Mouse (Mus musculus) heart, embryonic 11.5 days (tissue): ENCODE data around the gene Zbtb11. TPM values are rescaled to one million over a fixed set of nuclear protein-coding genes. Genes with fewer than 3 reads are reported as not detected.
A peak's percentile ranks its signal among the peaks of the same experiment; 100 is the strongest.

ENCODE experiments used
- ATAC-seq: fragments of 200-750 bp; cut with Nextera tagmentation; replicated peaks from 2 replicates; pipeline ENCODE4 v1.8.0; 2017; ENCODE audit warnings: moderate library complexity; ENCODE audit not compliant: insufficient number of reproducible peaks, low FRiP score, low TSS enrichment
- H3K27ac ChIP-seq: fragments of 300-500 bp; sonication (generic); 2 replicates; pipeline ENCODE4 v1.5.1; 2014; ENCODE audit warnings: mild to moderate bottlenecking, low read depth, low read length
- H3K27me3 ChIP-seq: fragments of 300-500 bp; sonication (generic); 2 replicates; pipeline ENCODE4 v1.6.1; 2014; ENCODE audit warnings: mild to moderate bottlenecking, low read length, mixed read lengths; ENCODE audit not compliant: control insufficient read depth, insufficient read depth
- H3K36me3 ChIP-seq: fragments of 300-500 bp; sonication (generic); 2 replicates; pipeline ENCODE4 v1.6.1; 2014; ENCODE audit warnings: mild to moderate bottlenecking, low read length, moderate library complexity, mixed read lengths; ENCODE audit not compliant: control insufficient read depth, insufficient read depth
- H3K4me1 ChIP-seq: fragments of 300-500 bp; sonication (generic); 2 replicates; pipeline ENCODE4 v1.6.1; 2014; ENCODE audit warnings: low read length; ENCODE audit not compliant: control insufficient read depth, insufficient read depth
- H3K4me2 ChIP-seq: fragments of 300-500 bp; sonication (generic); 2 replicates; pipeline ENCODE4 v1.6.1; 2014; ENCODE audit warnings: mild to moderate bottlenecking, moderate library complexity
- H3K4me3 ChIP-seq: fragments of 300-500 bp; sonication (generic); 2 replicates; pipeline ENCODE4 v1.5.1; 2014; ENCODE audit warnings: low read depth, low read length
- H3K9ac ChIP-seq: fragments of 300-500 bp; sonication (generic); 2 replicates; pipeline ENCODE4 v1.6.1; 2014; ENCODE audit warnings: mild to moderate bottlenecking, low read depth, low read length, moderate library complexity
- H3K9me3 ChIP-seq: fragments of 300-500 bp; sonication (generic); replicated peaks from 2 replicates; pipeline ENCODE4 v1.6.1; 2016; ENCODE audit warnings: low read length; ENCODE audit not compliant: control insufficient read depth
- WGBS: fragments of 180-500 bp; shearing (Covaris S2); extraction: QIAGEN DNeasy Blood & Tissue Kit; methylation state at CpG from one replicate; pipeline ENCODE4 v1.1.7; 2014; ENCODE audit not compliant: insufficient replicate concordance; 5-methylcytosine and 5-hydroxymethylcytosine counted together
- polyA plus RNA-seq: library from polyadenylated mRNA; unstranded; fragments of >200 nt; fragmentation: Nextera tagmentation; extraction: Ambion mirVana; gene quantifications from 2 replicates; pipeline ENCODE4 v1.2.1, GENCODE M21; 2014

Zbtb11 gene
- polyA plus RNA-seq, 1 experiment from 2014 or later, result 13.3 TPM

GRCm38 (mm10) chr16:55964126-55964949, 9.3 kb upstream of the Zbtb11 start:
- H3K4me2 ChIP-seq, result no peak overlapping the region
- H3K4me1 ChIP-seq, result peaks cover 4% of the 10 kb centered on the region; the same call in 1 of the 2 replicates
- no peaks in the 10 kb centered on the region for H3K27me3 ChIP-seq
- no peaks in the 10 kb centered on the region for H3K9me3 ChIP-seq
- peaks cover 4% of the 10 kb centered on the region for H3K36me3 ChIP-seq
- ATAC-seq, result no peak
- H3K4me3 ChIP-seq, result no peak overlapping the region
- no peak overlapping the region for H3K9ac ChIP-seq
- 62% methylated on average over 4 of the region's 4 CpGs for WGBS
- H3K27ac ChIP-seq, result no peak overlapping the region

GRCm38 (mm10) chr16:55966212-55966871, 7.3 kb upstream of the Zbtb11 start, which contains the start of gene Rpl24:
Gene Rpl24 (plus strand): TSS chr16:55966275.
- peak; percentile 88 for ATAC-seq
- WGBS, result under 1% methylated on average over 42 of the region's 42 CpGs
- Histone ChIP-seq H3K4me2 (peak within 1 kb of the TSS; percentile 80), H3K9ac (peak within 1 kb of the TSS; percentile 96), H3K4me1 (peaks cover 4% of the 10 kb centered on the region; the same call in 1 of the 2 replicates), H3K36me3 (peaks cover 19% of the 10 kb centered on the region), H3K4me3 (peak within 1 kb of the TSS; percentile 71), H3K9me3 (no peaks in the 10 kb centered on the region), H3K27me3 (no peaks in the 10 kb centered on the region), H3K27ac (peak within 1 kb of the TSS; percentile 82)

- Histone ChIP-seq H3K9me3 (no peaks in the 10 kb centered on the region), H3K4me1 (peaks cover 4% of the 10 kb centered on the region; the same call in 1 of the 2 replicates), H3K4me3 (peak overlapping the region; percentile 71), H3K9ac (peak overlapping the region; percentile 96), H3K27me3 (no peaks in the 10 kb centered on the region), H3K36me3 (peaks cover 25% of the 10 kb centered on the region), H3K4me2 (peak overlapping the region; percentile 80), H3K27ac (no peak overlapping the region)
- ATAC-seq, result no peak
- 43% methylated on average over 1 of the region's 1 CpGs for WGBS
Observed at GRCm38 (mm10) chr16:55967221-55967620, 6.5 kb upstream of the Zbtb11 start.

- Histone ChIP-seq H3K36me3 (peaks cover 25% of the 10 kb centered on the region), H3K27me3 (no peaks in the 10 kb centered on the region), H3K4me3 (no peak overlapping the region), H3K4me2 (no peak overlapping the region), H3K9ac (no peak overlapping the region), H3K9me3 (no peaks in the 10 kb centered on the region), H3K4me1 (peaks cover 4% of the 10 kb centered on the region; the same call in 1 of the 2 replicates), H3K27ac (no peak overlapping the region)
- ATAC-seq, result no peak
- 81% methylated on average over 3 of the region's 3 CpGs for WGBS
Observed at GRCm38 (mm10) chr16:55969147-55969546, 4.5 kb upstream of the Zbtb11 start.

GRCm38 (mm10) chr16:55970416-55970815, 3.3 kb upstream of the Zbtb11 start:
- no peak overlapping the region for H3K27ac ChIP-seq
- WGBS, result 91% methylated on average over 5 of the region's 5 CpGs
- H3K27me3 ChIP-seq, result no peaks in the 10 kb centered on the region
- peaks cover 25% of the 10 kb centered on the region for H3K36me3 ChIP-seq
- no peak overlapping the region for H3K4me3 ChIP-seq
- H3K9ac ChIP-seq, result no peak overlapping the region
- no peak overlapping the region for H3K4me2 ChIP-seq
- no peak for ATAC-seq
- no peaks in the 10 kb centered on the region for H3K9me3 ChIP-seq
- peaks cover 7% of the 10 kb centered on the region for H3K4me1 ChIP-seq

- Histone ChIP-seq H3K9me3 (no peaks in the 10 kb centered on the region), H3K36me3 (peaks cover 25% of the 10 kb centered on the region), H3K4me3 (no peak overlapping the region), H3K9ac (no peak overlapping the region), H3K4me1 (peaks cover 9% of the 10 kb centered on the region), H3K27ac (no peak overlapping the region), H3K4me2 (no peak overlapping the region), H3K27me3 (no peaks in the 10 kb centered on the region)
- ATAC-seq, result no peak
- WGBS, result 81% methylated on average over 6 of the region's 6 CpGs
Observed at GRCm38 (mm10) chr16:55971735-55972615, 1.7 kb upstream of the Zbtb11 start.

GRCm38 (mm10) chr16:55972626-55973201, 969 bp upstream of the Zbtb11 start:
- peak overlapping the region; percentile 99 for H3K4me3 ChIP-seq
- 0 out of 2 replicates have a peak overlapping the region, but pooled peaks have one; percentile 39 for H3K9ac ChIP-seq
- no peak for ATAC-seq
- H3K36me3 ChIP-seq, result peaks cover 25% of the 10 kb centered on the region
- WGBS, result 56% methylated on average over 10 of the region's 10 CpGs
- peaks cover 5% of the 10 kb centered on the region for H3K4me1 ChIP-seq
- peak overlapping the region; percentile 83 for H3K4me2 ChIP-seq
- H3K27me3 ChIP-seq, result no peaks in the 10 kb centered on the region
- no peak overlapping the region; the same call in 1 of the 2 replicates for H3K27ac ChIP-seq
- no peaks in the 10 kb centered on the region for H3K9me3 ChIP-seq
